Mouse (Mus musculus): Measurements from ENCODE around the gene Nlrp4c. TPM values are rescaled to one million over a fixed set of nuclear protein-coding genes. Genes with fewer than 3 reads are reported as not detected.
"Not testable (repeated sequence)": the region's sequence is repeated elsewhere in the genome, so short reads cannot be mapped to it uniquely, and the experiment has no call there.

The Nlrp4c gene
- total RNA-seq (2021), result not detected

GRCm38 (mm10) chr7:6044861-6045260 is at the start of gene Nlrp4c:
TSS of gene Nlrp4c (plus strand) at chr7:6045161.
- DNase-seq (ENCODE audit: extremely low spot score in 1 of 2, low spot score in 1 of 2), result no peak

GRCm38 (mm10) chr7:6010910-6011309 is 34.1 kb upstream of the Nlrp4c start, which contains the start of gene Vmn1r65:
TSS of gene Vmn1r65 (minus strand) at chr7:6011010.
- DNase-seq (ENCODE audit: extremely low spot score in 1 of 2, low spot score in 1 of 2), result no peak

DNA sequence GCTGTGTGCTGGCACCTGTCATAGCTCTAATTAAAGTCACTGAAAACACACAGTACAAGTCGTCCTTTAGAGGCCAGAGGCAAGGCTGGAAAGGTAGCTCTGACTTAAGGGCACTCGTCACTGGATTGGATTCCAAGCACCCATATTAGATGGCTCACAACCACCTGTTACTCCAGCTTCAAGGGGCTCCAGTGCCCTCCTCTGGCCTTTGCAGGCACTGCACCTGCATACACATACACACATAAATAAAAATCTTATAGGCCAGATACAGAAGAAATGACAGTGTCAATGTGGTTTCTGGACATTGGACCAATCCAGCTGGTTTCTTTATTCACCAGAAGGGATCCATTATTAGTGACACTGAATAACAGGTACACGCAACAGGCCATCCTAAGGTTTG is 74.5 kb downstream of the Nlrp4c start:
- DNase-seq (ENCODE audit: extremely low spot score in 1 of 2, low spot score in 1 of 2), result no peak

DNA sequence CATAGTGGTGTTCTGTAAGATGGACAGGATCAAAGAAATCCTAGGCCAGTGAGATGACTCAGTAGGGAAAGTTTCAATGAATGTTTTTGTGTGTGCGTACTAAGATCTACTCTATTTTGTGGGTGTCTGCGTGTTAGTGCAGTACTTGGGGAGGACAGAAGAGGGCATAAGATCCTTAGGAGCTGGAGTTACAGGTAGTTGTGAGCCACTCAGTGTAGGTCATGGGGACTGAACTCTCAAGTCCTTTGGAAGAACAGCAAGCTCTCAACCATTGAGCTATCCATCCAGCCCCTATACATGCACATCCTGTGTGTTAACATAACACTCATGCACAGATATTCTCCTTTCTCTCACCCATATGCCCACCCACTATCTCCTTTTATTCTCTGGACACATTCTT is 75.1 kb downstream of the Nlrp4c start:
- not testable (repeated sequence) for DNase-seq (ENCODE audit: extremely low spot score in 1 of 2, low spot score in 1 of 2)

- not testable (repeated sequence) for DNase-seq (ENCODE audit: extremely low spot score in 1 of 2, low spot score in 1 of 2)
These were observed 76.2 kb downstream of the Nlrp4c start for GRCm38 (mm10) chr7:6121128-6121527.

GRCm38 (mm10) chr7:6126690-6127448 is 81.9 kb downstream of the Nlrp4c start:
- DNase-seq (ENCODE audit: extremely low spot score in 1 of 2, low spot score in 1 of 2), result peak; percentile 57 to 84

- no peak for DNase-seq (ENCODE audit: extremely low spot score in 1 of 2, low spot score in 1 of 2)
These were observed 85.4 kb downstream of the Nlrp4c start for GRCm38 (mm10) chr7:6130346-6130745.

DNA sequence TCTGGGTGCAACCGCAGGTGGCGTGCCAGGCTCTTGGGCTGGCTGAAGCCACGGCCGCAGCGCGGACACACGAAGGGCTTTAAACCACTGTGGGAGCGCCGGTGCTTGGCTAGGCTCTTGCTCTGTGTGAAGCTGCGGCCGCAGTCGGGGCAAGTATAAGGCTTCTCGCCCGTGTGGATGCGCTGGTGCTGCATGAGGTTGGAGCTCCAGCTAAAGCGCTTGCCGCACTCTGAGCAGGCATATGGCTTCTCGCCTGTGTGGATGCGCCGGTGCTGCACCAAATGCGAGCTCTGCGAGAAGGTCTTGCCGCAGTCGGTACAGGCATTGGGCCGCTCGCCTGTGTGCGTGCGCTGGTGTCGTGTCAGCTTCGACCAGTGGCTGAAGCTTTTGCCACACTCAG is 87.7 kb downstream of the Nlrp4c start:
- DNase-seq (ENCODE audit: extremely low spot score in 1 of 2, low spot score in 1 of 2), result no peak

DNA sequence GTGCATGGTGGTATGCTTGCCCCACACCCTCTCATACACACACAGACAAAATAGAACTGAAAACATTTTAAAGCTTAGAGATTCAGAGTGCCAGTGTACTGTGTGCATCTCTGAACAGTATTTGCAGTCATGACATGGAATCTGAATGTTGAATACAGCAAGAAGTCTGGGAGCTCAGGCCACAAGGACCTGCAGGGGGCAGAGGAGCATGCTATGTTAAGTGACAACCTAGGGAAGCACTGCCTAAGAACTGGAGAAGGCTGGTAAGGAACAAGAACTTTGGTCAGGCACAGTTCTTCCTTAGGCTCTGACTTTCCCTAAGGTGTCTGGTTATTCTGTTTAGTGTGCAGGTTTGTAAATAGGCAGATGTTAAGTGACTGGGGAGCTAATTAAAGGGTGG is 91.5 kb downstream of the Nlrp4c start:
- no peak for DNase-seq (ENCODE audit: extremely low spot score in 1 of 2, low spot score in 1 of 2)

GRCm38 (mm10) chr7:6139295-6139694 is 94.3 kb downstream of the Nlrp4c start:
- no peak for DNase-seq (ENCODE audit: extremely low spot score in 1 of 2, low spot score in 1 of 2)

DNA sequence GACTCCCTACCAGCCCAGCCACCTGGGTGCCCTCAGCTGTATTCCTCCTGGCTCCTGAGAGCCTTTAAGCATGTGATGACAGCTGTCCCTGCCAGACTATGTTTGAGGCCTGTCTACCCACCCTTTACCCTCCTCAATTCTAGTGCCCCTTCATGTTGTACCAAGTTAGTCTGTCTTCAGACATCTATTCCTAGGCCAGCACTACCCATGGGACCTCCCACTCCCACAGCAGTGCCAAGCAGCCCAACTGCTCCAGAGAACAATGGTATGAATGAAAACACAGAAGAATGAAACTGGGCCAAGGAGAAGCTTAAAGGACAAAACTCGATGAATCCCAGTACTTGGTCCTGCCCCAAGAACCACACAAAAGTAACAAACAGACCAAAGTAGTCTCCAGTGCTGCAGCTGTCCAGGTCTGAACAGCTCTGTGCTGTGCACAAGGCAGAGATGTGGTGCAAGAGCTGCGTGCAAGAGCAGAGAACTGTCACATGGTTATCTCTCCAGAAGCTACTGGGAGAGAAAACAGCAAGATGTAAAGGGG is 99.1 kb downstream of the Nlrp4c start:
- DNase-seq (ENCODE audit: extremely low spot score in 1 of 2, low spot score in 1 of 2), result no peak

DNA sequence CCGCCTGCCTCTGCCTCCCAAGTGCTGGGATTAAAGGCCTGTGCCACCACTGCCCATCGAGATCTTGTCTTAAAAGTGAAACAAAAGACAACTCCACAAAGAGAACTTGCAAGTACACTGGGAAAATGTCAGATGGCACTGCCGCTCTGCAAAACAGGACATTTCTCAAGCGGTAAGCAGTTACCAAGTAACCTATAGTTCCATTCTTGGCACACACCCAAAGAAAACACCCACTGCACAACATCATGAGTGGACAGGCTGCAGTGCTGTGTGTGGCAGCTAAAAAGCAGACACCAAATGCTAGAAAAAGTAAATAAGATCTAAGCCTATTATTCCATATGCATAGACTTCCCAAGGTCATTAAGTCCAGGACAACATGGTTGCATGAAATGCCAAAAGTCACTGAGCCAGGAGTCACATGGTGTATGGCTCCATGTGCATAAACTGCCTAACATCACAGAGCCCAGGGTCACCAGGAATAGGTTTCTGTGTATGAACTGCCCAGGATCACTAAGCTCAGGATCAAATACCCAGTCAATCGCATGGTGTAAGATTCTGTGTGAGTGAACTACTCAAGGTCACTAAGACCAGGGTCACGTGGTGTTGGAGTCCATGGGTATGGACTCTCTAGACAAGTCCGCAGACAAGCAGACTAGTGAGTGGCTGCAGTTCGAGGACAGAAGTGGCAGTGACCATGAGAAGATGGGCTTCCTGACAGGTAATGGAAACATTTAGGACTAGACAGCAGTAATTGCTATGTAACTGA is 100.6 kb downstream of the Nlrp4c start:
- DNase-seq (ENCODE audit: extremely low spot score in 1 of 2, low spot score in 1 of 2), result no peak

DNA sequence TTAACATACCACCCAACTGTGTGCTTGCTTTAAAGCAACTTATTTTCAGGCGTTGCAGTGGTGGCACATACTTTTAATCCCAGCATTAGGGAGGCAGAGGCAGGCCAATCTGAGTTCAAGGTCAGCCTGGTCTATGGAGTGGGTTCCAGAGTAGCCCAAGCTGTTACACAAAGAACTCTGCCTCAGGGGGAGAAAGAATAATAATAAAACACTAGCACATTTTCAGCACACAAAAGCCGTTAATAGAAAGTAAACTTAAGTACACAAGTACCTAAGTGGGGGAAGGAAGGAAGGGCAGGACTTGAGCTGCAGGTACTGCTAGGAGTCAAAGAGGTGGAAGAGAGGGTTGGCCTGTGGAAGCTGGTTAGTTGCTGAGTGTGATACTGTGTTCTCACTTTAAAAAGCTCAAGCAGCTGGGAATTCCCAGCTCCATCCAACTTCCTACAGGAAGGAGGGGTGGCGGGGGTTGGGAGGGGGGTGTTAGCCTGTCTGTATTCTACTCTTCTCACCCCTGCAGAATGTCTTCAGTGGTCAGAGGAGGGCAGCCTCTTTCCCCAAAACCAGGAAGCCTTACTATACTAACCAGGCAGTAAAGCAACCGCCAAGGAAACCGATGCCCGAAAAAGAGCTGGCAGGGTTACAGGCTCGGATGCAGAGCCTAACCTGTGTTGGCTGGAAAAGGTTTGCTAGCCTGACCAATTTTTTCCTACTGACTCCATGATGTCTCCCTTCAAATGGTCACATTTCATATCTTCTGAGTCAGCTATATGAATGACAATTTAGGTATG is 101.4 kb downstream of the Nlrp4c start:
- DNase-seq (ENCODE audit: extremely low spot score in 1 of 2, low spot score in 1 of 2), result no peak

DNA sequence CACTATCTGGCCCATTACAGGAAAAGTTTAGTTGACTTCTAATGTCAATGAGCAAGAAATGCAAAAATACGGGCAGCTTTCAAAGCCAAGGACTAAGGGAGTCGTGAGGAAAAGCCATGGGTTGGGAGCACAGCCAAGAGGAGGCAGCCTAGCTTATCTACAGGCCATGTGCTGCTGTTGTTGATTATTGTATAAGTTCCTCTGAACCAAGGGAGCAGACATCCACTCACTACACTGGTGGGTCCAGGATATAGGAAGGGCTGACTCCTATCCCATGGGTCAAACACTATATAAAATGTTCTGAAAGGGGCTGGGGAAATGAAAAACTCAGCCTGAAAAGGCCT is 102.0 kb downstream of the Nlrp4c start:
- DNase-seq (ENCODE audit: extremely low spot score in 1 of 2, low spot score in 1 of 2), result no peak

- no peak for DNase-seq (ENCODE audit: extremely low spot score in 1 of 2, low spot score in 1 of 2)
These were observed 102.7 kb downstream of the Nlrp4c start for GRCm38 (mm10) chr7:6147688-6148087.

GRCm38 (mm10) chr7:6151266-6151665 is 106.3 kb downstream of the Nlrp4c start:
- DNase-seq (ENCODE audit: extremely low spot score in 1 of 2, low spot score in 1 of 2), result no peak

DNA sequence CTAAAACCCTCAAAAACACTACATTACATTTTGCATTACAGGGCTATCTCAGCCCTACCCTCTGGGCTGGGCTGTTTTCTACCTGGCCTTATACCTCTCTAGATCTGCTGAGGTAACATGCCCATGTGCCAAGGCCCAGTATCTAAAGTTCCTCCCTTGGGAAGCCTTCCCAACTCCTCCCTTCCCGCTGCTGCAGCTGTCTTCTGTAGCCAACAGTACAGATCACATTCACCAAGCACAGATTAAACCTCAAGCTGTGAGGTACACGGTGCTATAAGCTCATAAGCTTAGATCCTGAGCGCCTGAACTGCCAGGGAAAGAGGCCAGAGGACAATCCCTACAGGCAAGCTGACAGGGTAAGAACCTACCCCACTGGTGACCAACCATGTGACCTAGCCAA is 107.1 kb downstream of the Nlrp4c start:
- DNase-seq (ENCODE audit: extremely low spot score in 1 of 2, low spot score in 1 of 2), result no peak

DNA sequence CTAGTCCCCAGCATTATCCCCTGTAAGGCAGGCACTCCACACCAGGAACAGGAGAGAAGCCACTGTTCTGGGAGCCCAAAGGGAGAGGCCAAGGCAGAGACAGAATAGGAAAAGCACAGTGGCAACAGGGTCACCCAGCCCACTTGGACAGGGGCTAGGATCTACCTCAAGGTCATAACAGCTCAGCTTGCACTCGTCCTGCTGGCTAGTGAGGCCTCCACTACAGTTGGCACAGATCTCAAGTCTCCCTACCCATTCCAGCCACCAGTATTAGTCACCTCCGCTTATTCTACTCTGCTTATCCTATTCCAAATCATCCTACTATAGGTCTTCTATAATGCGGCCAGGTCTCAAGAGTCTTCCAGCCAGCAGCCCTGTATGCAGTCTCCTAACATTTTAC is 108.2 kb downstream of the Nlrp4c start:
- DNase-seq (ENCODE audit: extremely low spot score in 1 of 2, low spot score in 1 of 2), result no peak

- no peak for DNase-seq (ENCODE audit: extremely low spot score in 1 of 2, low spot score in 1 of 2)
These were observed 109.2 kb downstream of the Nlrp4c start for GRCm38 (mm10) chr7:6154164-6154563.

Measured in layer of hippocampus, postnatal 25 days (tissue).